9 mouse cellular contexts compared by ENCODE assay signal in the genomic region with DNA sequence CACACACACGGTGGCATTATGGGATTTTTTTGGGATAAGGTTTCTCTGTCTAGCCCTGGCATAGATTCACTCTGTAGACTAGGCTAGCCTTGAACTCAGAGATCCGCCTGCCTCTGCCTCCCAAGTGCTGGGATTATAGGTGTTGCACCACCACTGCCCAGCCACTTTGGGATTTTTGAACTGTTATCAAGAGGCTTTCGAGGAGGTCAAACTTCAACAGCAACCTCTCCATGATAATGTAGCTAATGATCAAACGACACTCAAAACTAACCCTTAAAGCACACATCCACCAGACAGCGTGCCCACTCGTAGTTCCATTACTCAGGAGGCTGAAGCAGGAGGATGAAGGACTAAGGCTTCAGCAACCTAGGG. TPM values are rescaled to one million over a fixed set of nuclear protein-coding genes. Genes with fewer than 3 reads are reported as not detected.
DNase-seq lines count a peak whose midpoint lies in the region; ATAC-seq and TF ChIP-seq lines count a peak whose summit lies in the region.
"Had no signal": no experiment of that assay in that cellular context is flagged by ENCODE, and none has a peak within 500 bp of the region (broad histone marks: within the 10 kb centered on the region; RNA-seq: fewer than 3 reads in every experiment).

No protein-coding gene starts in this region.

- no peak for TF ChIP-seq CTCF in bone marrow macrophage, adult 2 months (IDR thresholded peaks at IDR 0.05; ENCODE audit: low read depth, low read length)

- no peaks in the 10 kb centered on the region for H3K27me3 ChIP-seq in heart, embryonic 14.5 days (ENCODE audit: control insufficient read depth, insufficient read depth, low read length)
- H3K27me3 ChIP-seq in hindbrain, embryonic 12.5 days: no peaks in the 10 kb centered on the region
- no peaks in the 10 kb centered on the region for H3K27me3 ChIP-seq in midbrain, embryonic 12.5 days

- peak overlapping the region; percentile 91 for H3K9ac ChIP-seq in heart, embryonic 14.5 days (ENCODE audit: low read length)
- peak overlapping the region; percentile 63; the same call in 1 of the 2 replicates for H3K9ac ChIP-seq in hindbrain, embryonic 12.5 days
- peak overlapping the region; percentile 58 for H3K9ac ChIP-seq in midbrain, embryonic 12.5 days (replicated peaks)

- H3K4me2 ChIP-seq in heart, embryonic 14.5 days (ENCODE audit: low read length): peak overlapping the region; percentile 98
- H3K4me2 ChIP-seq in hindbrain, embryonic 12.5 days (replicated peaks): peak overlapping the region; percentile 89
- H3K4me2 ChIP-seq in midbrain, embryonic 12.5 days (replicated peaks): peak overlapping the region; percentile 92

- H3K4me3 ChIP-seq in heart, embryonic 14.5 days (ENCODE audit: control insufficient read depth in 1 of 2, insufficient read depth in 1 of 2, low read depth in 1 of 2, low read length in 2 of 2): peak overlapping the region in 1 of 2 experiments; percentile 68; a peak in 2 of 4 replicates
- H3K4me3 ChIP-seq in bone marrow macrophage, adult 2 months (ENCODE audit: insufficient read depth, low read length): peak overlapping the region; percentile 89
- peak overlapping the region; percentile 54 for H3K4me3 ChIP-seq in hindbrain, embryonic 12.5 days
- H3K4me3 ChIP-seq in midbrain, embryonic 12.5 days: peak overlapping the region; percentile 52

- H3K9me3 ChIP-seq in heart, embryonic 14.5 days (ENCODE audit: control insufficient read depth, low read length): no peaks in the 10 kb centered on the region
- no peaks in the 10 kb centered on the region for H3K9me3 ChIP-seq in hindbrain, embryonic 12.5 days (replicated peaks)
- H3K9me3 ChIP-seq in midbrain, embryonic 12.5 days: no peaks in the 10 kb centered on the region

- H3K36me3 ChIP-seq in heart, embryonic 14.5 days (ENCODE audit: control insufficient read depth, insufficient read depth, low read length): peaks cover 29% of the 10 kb centered on the region
- peaks cover 14% of the 10 kb centered on the region for H3K36me3 ChIP-seq in hindbrain, embryonic 12.5 days
- peaks cover 22% of the 10 kb centered on the region for H3K36me3 ChIP-seq in midbrain, embryonic 12.5 days

- no peak for DNase-seq in heart, adult 18-20 months
- no peak for DNase-seq in layer of hippocampus, postnatal 36 days
- DNase-seq in adrenal gland, adult 8-10 months: no peak
- no peak for DNase-seq in c-Kit-positive CD71-positive TER-119-positive erythroid progenitor cells, embryonic 14.5 days (ENCODE audit: low spot score)

- 62% methylated on average over 6 of the region's 6 CpGs for WGBS in heart, embryonic 14.5 days
- 90% methylated on average over 6 of the region's 6 CpGs for WGBS in hindbrain, embryonic 12.5 days
- 81% methylated on average over 6 of the region's 6 CpGs for WGBS in midbrain, embryonic 12.5 days

- ATAC-seq in heart, embryonic 14.5 days (ENCODE audit: insufficient number of reproducible peaks, insufficient read depth, low FRiP score, low read depth): no peak
- ATAC-seq in hindbrain, embryonic 12.5 days (ENCODE audit: low FRiP score): no peak
- no peak for ATAC-seq in midbrain, embryonic 12.5 days (ENCODE audit: low FRiP score, low read depth)

- no peak for TF ChIP-seq POLR2A in bone marrow macrophage, adult 2 months (IDR thresholded peaks at IDR 0.05; ENCODE audit: borderline replicate concordance, low read depth, low read length)

- H3K27ac ChIP-seq in heart, embryonic 14.5 days (replicated peaks in 1 of 2; ENCODE audit: control insufficient read depth in 1 of 2, insufficient read depth in 1 of 2, low read depth in 2 of 2, low read length in 2 of 2): peak overlapping the region; percentile 92 to 96
- H3K27ac ChIP-seq in bone marrow macrophage, adult 2 months (ENCODE audit: insufficient read depth, low read depth, low read length): peak overlapping the region; percentile 94
- peak overlapping the region; percentile 87; the same call in 1 of the 2 replicates for H3K27ac ChIP-seq in hindbrain, embryonic 12.5 days
- 0 out of 2 replicates have a peak overlapping the region, but pooled peaks have one; percentile 78 for H3K27ac ChIP-seq in midbrain, embryonic 12.5 days (replicated peaks)

- peaks cover 21 to 53% of the 10 kb centered on the region in 2 experiments for H3K4me1 ChIP-seq in heart, embryonic 14.5 days (ENCODE audit: control insufficient read depth in 2 of 2, insufficient read depth in 2 of 2, low read length in 2 of 2)
- peaks cover 38% of the 10 kb centered on the region for H3K4me1 ChIP-seq in bone marrow macrophage, adult 2 months (ENCODE audit: control insufficient read depth, insufficient read depth, low read length)
- peaks cover 46% of the 10 kb centered on the region for H3K4me1 ChIP-seq in hindbrain, embryonic 12.5 days
- H3K4me1 ChIP-seq in midbrain, embryonic 12.5 days: peaks cover 46% of the 10 kb centered on the region

RNA-seq across cellular contexts. Expression of gene Spsb2, which starts 0.5 kb away (rescaled TPM):
- 4.0 and 5.7 TPM in 2 replicates for polyA plus RNA-seq in heart, embryonic 14.5 days (2014; fragmentation: Nextera tagmentation; extraction: Ambion mirVana)
- total RNA-seq in heart, adult 18-20 months (2021): 1 to 10 TPM; 2.7 to 3.0 TPM
- 31.4 and 43.6 TPM in 2 replicates for polyA plus RNA-seq in bone marrow macrophage, adult 2 months (2012; ENCODE audit: insufficient read depth, insufficient read length, missing spikeins)
- polyA plus RNA-seq in hindbrain, embryonic 12.5 days (2016; fragmentation: Nextera tagmentation; extraction: Ambion mirVana): 8.7 and 9.2 TPM in 2 replicates
- 8.1 and 8.6 TPM in 2 replicates for polyA plus RNA-seq in midbrain, embryonic 12.5 days (2016; fragmentation: Nextera tagmentation; extraction: Ambion mirVana)
- 1 to 10 TPM; 2.9 to 3.1 TPM for total RNA-seq in layer of hippocampus, postnatal 36 days (2021)
- 10 to 100 TPM; 27.0 to 37.4 (median 33.6) TPM for total RNA-seq in adrenal gland, adult 8-10 months (2022)

RNA-seq across cellular contexts. Expression of gene Tpi1, which starts 6.1 kb away (rescaled TPM):
- polyA plus RNA-seq in heart, embryonic 14.5 days (2014; fragmentation: Nextera tagmentation; extraction: Ambion mirVana): 1,486 and 1,545 TPM in 2 replicates
- 1,000 to 10,000 TPM in 1 of 2 experiments, 100 to 1,000 TPM in 1; 897 to 1,017 TPM for total RNA-seq in heart, adult 18-20 months (2021)
- 224 and 232 TPM in 2 replicates for polyA plus RNA-seq in bone marrow macrophage, adult 2 months (2012; ENCODE audit: insufficient read depth, insufficient read length, missing spikeins)
- 481 and 483 TPM in 2 replicates for polyA plus RNA-seq in hindbrain, embryonic 12.5 days (2016; fragmentation: Nextera tagmentation; extraction: Ambion mirVana)
- polyA plus RNA-seq in midbrain, embryonic 12.5 days (2016; fragmentation: Nextera tagmentation; extraction: Ambion mirVana): 423 and 428 TPM in 2 replicates
- total RNA-seq in layer of hippocampus, postnatal 36 days (2021): 100 to 1,000 TPM; 731 to 778 TPM
- total RNA-seq in adrenal gland, adult 8-10 months (2022): 100 to 1,000 TPM; 448 to 531 (median 475) TPM

RNA-seq across cellular contexts. Expression of gene Usp5, which starts 21.3 kb away (rescaled TPM):
- 78.9 and 85.9 TPM in 2 replicates for polyA plus RNA-seq in heart, embryonic 14.5 days (2014; fragmentation: Nextera tagmentation; extraction: Ambion mirVana)
- 10 to 100 TPM; 74.6 to 78.6 TPM for total RNA-seq in heart, adult 18-20 months (2021)
- 62.3 and 65.0 TPM in 2 replicates for polyA plus RNA-seq in bone marrow macrophage, adult 2 months (2012; ENCODE audit: insufficient read depth, insufficient read length, missing spikeins)
- polyA plus RNA-seq in hindbrain, embryonic 12.5 days (2016; fragmentation: Nextera tagmentation; extraction: Ambion mirVana): 200 and 202 TPM in 2 replicates
- 213 and 214 TPM in 2 replicates for polyA plus RNA-seq in midbrain, embryonic 12.5 days (2016; fragmentation: Nextera tagmentation; extraction: Ambion mirVana)
- total RNA-seq in layer of hippocampus, postnatal 36 days (2021): 100 to 1,000 TPM; 174 to 188 TPM
- 100 to 1,000 TPM; 134 to 158 (median 154) TPM for total RNA-seq in adrenal gland, adult 8-10 months (2022)

RNA-seq across cellular contexts. Expression of gene Cdca3, which starts 21.4 kb away (rescaled TPM):
- polyA plus RNA-seq in heart, embryonic 14.5 days (2014; fragmentation: Nextera tagmentation; extraction: Ambion mirVana): 126 and 139 TPM in 2 replicates
- total RNA-seq in heart, adult 18-20 months (2021): under 1 TPM; 0.54 to 0.55 TPM
- 70.1 and 76.5 TPM in 2 replicates for polyA plus RNA-seq in bone marrow macrophage, adult 2 months (2012; ENCODE audit: insufficient read depth, insufficient read length, missing spikeins)
- 111 and 120 TPM in 2 replicates for polyA plus RNA-seq in hindbrain, embryonic 12.5 days (2016; fragmentation: Nextera tagmentation; extraction: Ambion mirVana)
- polyA plus RNA-seq in midbrain, embryonic 12.5 days (2016; fragmentation: Nextera tagmentation; extraction: Ambion mirVana): 168 and 169 TPM in 2 replicates
- 1 to 10 TPM in 1 of 2 experiments, under 1 TPM in 1; 0.38 to 1.2 TPM for total RNA-seq in layer of hippocampus, postnatal 36 days (2021)
- 1 to 10 TPM; 1.9 to 4.4 (median 2.7) TPM for total RNA-seq in adrenal gland, adult 8-10 months (2022)

RNA-seq across cellular contexts. Expression of gene Lrrc23, which starts 28.4 kb away (rescaled TPM):
- not detected in 2 replicates for polyA plus RNA-seq in heart, embryonic 14.5 days (2014; fragmentation: Nextera tagmentation; extraction: Ambion mirVana)
- under 1 TPM; 0.55 to 0.82 TPM for total RNA-seq in heart, adult 18-20 months (2021)
- polyA plus RNA-seq in bone marrow macrophage, adult 2 months (2012; ENCODE audit: insufficient read depth, insufficient read length, missing spikeins): not detected in 2 replicates
- 3.9 and 5.2 TPM in 2 replicates for polyA plus RNA-seq in hindbrain, embryonic 12.5 days (2016; fragmentation: Nextera tagmentation; extraction: Ambion mirVana)
- polyA plus RNA-seq in midbrain, embryonic 12.5 days (2016; fragmentation: Nextera tagmentation; extraction: Ambion mirVana): 2.3 and 4.6 TPM in 2 replicates
- total RNA-seq in layer of hippocampus, postnatal 36 days (2021): 1 to 10 TPM in 1 of 2 experiments, under 1 TPM in 1; 1.00 to 3.5 TPM
- total RNA-seq in adrenal gland, adult 8-10 months (2022): 1 to 10 TPM in 2 of 4 experiments, under 1 TPM in 2; 0.52 to 3.6 (median 1.0) TPM
- total RNA-seq: ES-E14 had no signal
